Mouse (Mus musculus) MEL-GATA-1-ER (cell line): ENCODE measurements at regions not wholly inside any gene's neighbourhood (a gene's known extent, or its start where the extent isn't known, plus 50 kb on each side); places are given as distances from the start of the nearest gene placed in this dataset.
A peak's percentile ranks its signal among the peaks of the same experiment; 100 is the strongest.

Experiments used
- DNase-seq: peaks from one replicate; pipeline ENCODE4 v3.0.0-alpha.2; 2012; ENCODE audit warnings: low read depth; ENCODE audit errors: extremely low read depth

- DNase-seq = no peak
Observed at GRCm38 (mm10) chr19:14035371-14035770, 122.0 kb downstream of the Olfr1505 start.

GRCm38 (mm10) chr19:14035785-14036184 lies 122.5 kb downstream of the Olfr1505 start:
- no peak for DNase-seq

GRCm38 (mm10) chr19:14036750-14037149 lies 123.4 kb downstream of the Olfr1505 start:
- no peak for DNase-seq

GRCm38 (mm10) chr19:14042753-14043152 lies 129.4 kb downstream of the Olfr1505 start:
- no peak for DNase-seq

- no peak for DNase-seq
Observed at GRCm38 (mm10) chr19:14045456-14045855, 132.1 kb downstream of the Olfr1505 start.

- no peak for DNase-seq
Observed at GRCm38 (mm10) chr19:14052052-14052451, 138.7 kb downstream of the Olfr1505 start.

GRCm38 (mm10) chr19:14080538-14080937 lies 167.2 kb downstream of the Olfr1505 start:
- DNase-seq = peak; percentile 1

GRCm38 (mm10) chr19:14084726-14085125 lies 171.4 kb downstream of the Olfr1505 start:
- no peak for DNase-seq

- no peak for DNase-seq
Observed at GRCm38 (mm10) chr19:14090106-14090505, 176.8 kb downstream of the Olfr1505 start.

GRCm38 (mm10) chr19:14094191-14094590 lies 180.9 kb downstream of the Olfr1505 start:
- no peak for DNase-seq

- no peak for DNase-seq
Observed at GRCm38 (mm10) chr19:14096187-14096586, 182.9 kb downstream of the Olfr1505 start.

GRCm38 (mm10) chr19:14109091-14109490 lies 195.8 kb downstream of the Olfr1505 start:
- DNase-seq = no peak

GRCm38 (mm10) chr19:14123348-14124113 lies 210.2 kb downstream of the Olfr1505 start:
- no peak for DNase-seq

- no peak for DNase-seq
Observed at GRCm38 (mm10) chr19:14124250-14124827, 211.0 kb downstream of the Olfr1505 start.

- DNase-seq = no peak
Observed at GRCm38 (mm10) chr19:14124986-14125385, 211.7 kb downstream of the Olfr1505 start.

- DNase-seq = no peak
Observed at GRCm38 (mm10) chr19:14128397-14129209, 215.3 kb downstream of the Olfr1505 start.

GRCm38 (mm10) chr19:14161217-14161616 lies 247.9 kb downstream of the Olfr1505 start:
- DNase-seq = no peak

- DNase-seq = no peak
Observed at GRCm38 (mm10) chr19:14162773-14163172, 249.4 kb downstream of the Olfr1505 start.

GRCm38 (mm10) chr19:14165775-14166174 lies 252.4 kb downstream of the Olfr1505 start:
- no peak for DNase-seq

GRCm38 (mm10) chr19:14180244-14180643 lies 266.9 kb downstream of the Olfr1505 start:
- DNase-seq = no peak

- DNase-seq = no peak
Observed at GRCm38 (mm10) chr19:14180956-14181355, 267.6 kb downstream of the Olfr1505 start.
